Mouse (Mus musculus): Measurements from ENCODE around the gene Ier3.

- TF ChIP-seq HCFC1 (IDR thresholded peaks at IDR 0.05; ENCODE audit: borderline replicate concordance, insufficient read depth, low read length) (0 out of 2 replicates have a peak, but pooled peaks have one; percentile 21), ZC3H11A (IDR thresholded peaks at IDR 0.05; ENCODE audit: borderline replicate concordance, low read depth, low read length) (no peak), ZNF384 (IDR thresholded peaks at IDR 0.05; ENCODE audit: low read depth, low read length) (no peak), CHD2 (IDR thresholded peaks at IDR 0.05; ENCODE audit: low read depth, low read length) (no peak)
Observed at GRCm38 (mm10) chr17:35870151-35870883, 48.8 kb downstream of the Ier3 start.
